Mouse (Mus musculus): ENCODE measurements at regions not wholly inside any gene's neighbourhood (a gene's known extent, or its start where the extent isn't known, plus 50 kb on each side); places are given as distances from the start of the nearest gene placed in this dataset.

- TF ChIP-seq POLR2A (IDR thresholded peaks at IDR 0.05; ENCODE audit: insufficient read length, low read depth): no peak
- no peak for TF ChIP-seq MYOD1 (IDR thresholded peaks at IDR 0.05; ENCODE audit: control insufficient read depth in 1 of 3, insufficient read length in 2 of 3, low read depth in 2 of 3)
- TF ChIP-seq POLR2AphosphoS2 (IDR thresholded peaks at IDR 0.05; ENCODE audit: insufficient read length, low read depth): no peak
- no peak for TF ChIP-seq USF1 (IDR thresholded peaks at IDR 0.05; ENCODE audit: low read depth)
Measured at GRCm38 (mm10) chr4:135054353-135054752, 66.1 kb upstream of the Runx3 start.

Measured in myocyte (in vitro differentiated cells).